Mouse (Mus musculus) kidney, adult 2 months (tissue): ENCODE data around the gene Klhl6.

Experiments used
- CTCF ChIP-seq: fragments of 200-500 bp; conservative IDR thresholded peaks from 2 replicates; pipeline ENCODE4 v1.5.1; 2011; ENCODE audit warnings: low read depth, mild to moderate bottlenecking, control low read depth, low read length, moderate library complexity, mixed read lengths; ENCODE audit not compliant: insufficient read depth, insufficient read length
- POLR2A ChIP-seq: fragments of 200-500 bp; IDR thresholded peaks from one replicate; pipeline ENCODE4 v1.6.1; 2011; ENCODE audit warnings: low read depth, low read length, control low read depth

DNA sequence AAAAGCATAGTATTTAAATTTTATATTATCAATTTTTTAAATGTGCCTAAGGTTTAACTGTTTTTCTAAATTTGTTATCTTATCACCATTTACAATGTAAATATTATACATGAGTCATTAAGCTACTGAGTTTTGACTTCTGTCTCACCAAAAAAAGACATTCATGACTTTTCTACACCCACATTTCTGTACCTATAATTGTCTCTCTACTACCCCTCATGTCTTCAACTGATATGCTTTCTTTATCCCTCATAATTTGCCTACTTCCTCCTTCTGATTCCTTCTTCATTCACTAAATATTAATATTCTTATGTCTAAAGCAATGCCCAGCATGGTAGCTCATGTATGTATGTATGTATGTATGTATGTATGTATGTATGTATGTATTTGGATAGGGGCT is 13.0 kb upstream of the Klhl6 start:
- TF ChIP-seq CTCF (no peak), POLR2A (no peak)
